Mouse (Mus musculus): Measurements from ENCODE around the gene Gm20747. TPM values are rescaled to one million over a fixed set of nuclear protein-coding genes. Genes with fewer than 3 reads are reported as not detected.
"Not testable (repeated sequence)": the region's sequence is repeated elsewhere in the genome, so short reads cannot be mapped to it uniquely, and the experiment has no call there.

Gene Gm20747
- not detected in 2 replicates for total RNA-seq (2017)

DNA sequence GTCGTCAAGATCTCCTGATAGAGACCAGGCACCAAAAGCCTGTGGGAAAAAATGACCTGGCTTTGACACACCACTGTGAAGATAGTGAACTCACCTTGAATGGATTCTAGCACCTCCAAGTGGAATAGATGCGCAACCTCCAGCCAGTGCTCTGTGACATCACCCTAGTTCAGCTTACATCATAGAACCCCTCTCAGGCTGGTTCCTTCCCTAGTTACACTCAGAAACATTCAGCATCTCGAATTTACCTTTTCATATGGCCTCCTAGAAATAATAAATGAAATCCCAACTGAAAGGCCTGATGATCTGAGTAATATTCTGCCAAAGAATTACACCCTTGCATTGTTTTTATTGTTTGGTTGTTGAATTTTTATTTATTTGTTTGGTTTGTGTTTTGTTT, at the start of gene Gm20747:
TSS of gene Gm20747 (minus strand) at position 101 of the 400 bp plus-strand sequence.
- not testable (repeated sequence) for ATAC-seq (replicated peaks; ENCODE audit: low read depth, poor library complexity, severe bottlenecking)
